Mouse (Mus musculus): ENCODE results near the gene Capn12.

- TF ChIP-seq CTCF (IDR thresholded peaks at IDR 0.05; ENCODE audit: low read depth) (no peak), EP300 (IDR thresholded peaks at IDR 0.05; ENCODE audit: low read depth) (no peak)
These were observed 21.6 kb downstream of the Capn12 start for GRCm38 (mm10) chr7:28902809-28903208.

Data from liver, embryonic 14.5 days (tissue).